Mouse (Mus musculus): Measurements from ENCODE around the gene Prkcz.

GRCm38 (mm10) chr4:155368684-155369083 is 7.5 kb upstream of the Prkcz start:
- TF ChIP-seq CTCF (IDR thresholded peaks at IDR 0.05; ENCODE audit: low read depth) (peak; percentile 84), EP300 (IDR thresholded peaks at IDR 0.05; ENCODE audit: low read depth) (no peak)
